Mouse (Mus musculus): ENCODE measurements at regions not wholly inside any gene's neighbourhood (a gene's known extent, or its start where the extent isn't known, plus 50 kb on each side); places are given as distances from the start of the nearest gene placed in this dataset.

DNA sequence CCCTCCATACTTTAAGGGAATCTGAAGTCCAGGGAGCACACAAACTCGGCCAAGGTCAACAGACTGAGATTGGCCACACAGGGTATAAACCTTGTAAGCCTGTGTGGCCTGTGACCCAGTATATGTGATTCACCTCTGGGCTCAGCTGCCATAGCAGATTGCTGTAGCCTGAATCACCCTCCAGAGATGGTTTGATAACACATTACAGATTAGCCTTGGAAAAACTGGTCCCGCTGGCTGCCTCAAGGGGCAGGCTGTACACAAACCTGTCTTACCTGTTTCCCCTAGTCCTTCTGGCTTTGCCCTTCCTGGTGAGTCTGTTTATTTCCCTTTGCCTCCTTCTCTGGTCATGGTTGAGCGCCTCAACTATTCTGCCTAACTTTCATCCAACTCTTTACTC lies 91.0 kb upstream of the Gm9972 start:
- H3K79me2 ChIP-seq (ENCODE audit: control insufficient read depth, insufficient read depth), result no peaks in the 10 kb centered on the region
- H3K36me3 ChIP-seq (ENCODE audit: control insufficient read depth, insufficient read depth), result no peaks in the 10 kb centered on the region
- H3K79me3 ChIP-seq (ENCODE audit: low read depth), result no peaks in the 10 kb centered on the region
- no peak overlapping the region for H3ac ChIP-seq (ENCODE audit: control insufficient read depth, insufficient read length, low read depth)
- TF ChIP-seq MYOD1 (IDR thresholded peaks at IDR 0.05; ENCODE audit: control insufficient read depth, insufficient read length, low read depth), result peak; percentile 79
- no peak for TF ChIP-seq CTCF (IDR thresholded peaks at IDR 0.05; ENCODE audit: control insufficient read depth, insufficient read depth, insufficient read length)
- no peak overlapping the region for H3K4me3 ChIP-seq (ENCODE audit: insufficient read depth, poor library complexity, severe bottlenecking)
- no peaks in the 10 kb centered on the region for H3K27me3 ChIP-seq (ENCODE audit: control insufficient read depth, insufficient read depth, insufficient read length)

DNA sequence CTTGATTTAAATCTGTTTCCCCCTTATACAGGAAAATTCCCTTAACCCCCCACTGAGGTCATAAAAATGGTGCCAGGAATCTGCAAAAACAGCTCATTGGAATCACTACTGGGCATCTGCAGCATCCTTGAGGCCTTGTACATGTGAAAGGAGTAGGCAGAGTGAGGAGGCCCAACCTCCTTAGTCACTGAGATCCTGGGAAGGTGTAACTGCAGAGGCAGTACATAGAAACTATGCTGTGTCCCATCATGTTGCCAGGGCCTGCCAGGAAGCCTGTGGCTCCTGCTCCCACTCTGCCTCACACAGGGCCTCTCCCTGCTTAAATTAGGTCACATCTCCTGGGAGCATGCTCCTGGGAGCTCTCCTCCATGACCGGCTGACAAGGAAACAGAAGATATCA lies 85.7 kb upstream of the Gm9972 start:
- Histone ChIP-seq H3K79me3 (ENCODE audit: low read depth) (no peaks in the 10 kb centered on the region), H3K4me3 (ENCODE audit: insufficient read depth, poor library complexity, severe bottlenecking) (no peak overlapping the region), H3K27me3 (ENCODE audit: control insufficient read depth, insufficient read depth, insufficient read length) (no peaks in the 10 kb centered on the region), H3ac (ENCODE audit: control insufficient read depth, insufficient read length, low read depth) (no peak overlapping the region), H3K79me2 (ENCODE audit: control insufficient read depth, insufficient read depth) (no peaks in the 10 kb centered on the region), H3K36me3 (ENCODE audit: control insufficient read depth, insufficient read depth) (no peaks in the 10 kb centered on the region)
- TF ChIP-seq USF1 (IDR thresholded peaks at IDR 0.05; ENCODE audit: low read depth), result no peak
- no peak for TF ChIP-seq MYOG (IDR thresholded peaks at IDR 0.05; ENCODE audit: control insufficient read depth, extremely low read depth, insufficient read length)
- TF ChIP-seq FOSL1 (IDR thresholded peaks at IDR 0.05; ENCODE audit: insufficient read depth, low read length, poor library complexity, severe bottlenecking), result no peak
- TF ChIP-seq CTCF (IDR thresholded peaks at IDR 0.05; ENCODE audit: control insufficient read depth, insufficient read depth, insufficient read length), result no peak
- no peak for TF ChIP-seq MYOD1 (IDR thresholded peaks at IDR 0.05; ENCODE audit: control insufficient read depth, insufficient read length, low read depth)
- TF ChIP-seq CEBPB (IDR thresholded peaks at IDR 0.05; ENCODE audit: low read depth), result no peak
- no peak for TF ChIP-seq MAX (IDR thresholded peaks at IDR 0.05)

DNA sequence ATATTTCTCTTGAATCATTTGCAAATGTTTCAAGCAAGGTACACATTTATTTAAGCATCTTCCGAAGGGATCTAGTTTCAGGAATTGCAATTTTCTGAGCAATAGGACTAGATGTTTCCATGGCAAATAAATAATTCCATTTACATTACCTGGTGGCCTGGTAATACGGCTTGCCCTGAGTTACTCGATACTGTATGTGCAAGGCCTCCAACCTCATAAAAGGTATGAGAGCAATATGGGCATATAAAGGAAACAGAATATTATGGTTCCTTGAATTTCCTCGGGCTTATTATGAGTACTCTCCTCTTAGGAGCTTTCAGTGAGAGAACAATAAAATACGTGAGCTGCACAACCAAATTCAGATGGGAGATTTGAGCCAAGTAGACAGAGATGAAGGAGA lies 81.4 kb upstream of the Gm9972 start:
- no peaks in the 10 kb centered on the region for H3K79me2 ChIP-seq (ENCODE audit: control insufficient read depth, insufficient read depth)
- no peak overlapping the region for H3K4me3 ChIP-seq (ENCODE audit: insufficient read depth, poor library complexity, severe bottlenecking)
- TF ChIP-seq CTCF (IDR thresholded peaks at IDR 0.05; ENCODE audit: control insufficient read depth, insufficient read depth, insufficient read length) (no peak), CEBPB (IDR thresholded peaks at IDR 0.05; ENCODE audit: low read depth) (no peak), USF1 (IDR thresholded peaks at IDR 0.05; ENCODE audit: low read depth) (no peak), FOSL1 (IDR thresholded peaks at IDR 0.05; ENCODE audit: insufficient read depth, low read length, poor library complexity, severe bottlenecking) (no peak), MAX (IDR thresholded peaks at IDR 0.05) (no peak), MYOG (IDR thresholded peaks at IDR 0.05; ENCODE audit: control insufficient read depth, extremely low read depth, insufficient read length) (no peak), MYOD1 (IDR thresholded peaks at IDR 0.05; ENCODE audit: control insufficient read depth, insufficient read length, low read depth) (no peak)
- H3K36me3 ChIP-seq (ENCODE audit: control insufficient read depth, insufficient read depth), result no peaks in the 10 kb centered on the region
- no peak overlapping the region for H3ac ChIP-seq (ENCODE audit: control insufficient read depth, insufficient read length, low read depth)
- H3K79me3 ChIP-seq (ENCODE audit: low read depth), result no peaks in the 10 kb centered on the region
- H3K27me3 ChIP-seq (ENCODE audit: control insufficient read depth, insufficient read depth, insufficient read length), result no peaks in the 10 kb centered on the region

DNA sequence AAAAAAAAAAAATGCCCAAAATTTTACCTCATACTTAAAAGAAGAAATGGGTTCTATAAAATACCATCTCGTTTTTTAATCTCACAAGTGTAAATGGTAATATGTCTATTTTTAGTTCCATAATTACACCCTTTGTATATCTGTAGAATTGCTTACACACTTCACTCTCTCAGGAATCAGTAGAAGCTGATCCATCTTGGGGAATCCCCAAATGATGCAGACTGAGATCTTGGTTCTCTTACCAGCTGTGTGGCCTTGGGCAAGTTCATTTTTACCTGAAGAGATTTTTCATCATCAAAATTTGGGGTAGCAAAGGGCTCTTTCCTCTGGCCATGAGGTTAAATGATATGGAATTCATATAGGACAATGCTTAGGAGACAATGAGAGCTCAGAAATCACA lies 69.8 kb upstream of the Gm9972 start:
- Histone ChIP-seq H3K4me3 (ENCODE audit: insufficient read depth, poor library complexity, severe bottlenecking) (no peak overlapping the region), H3K27me3 (ENCODE audit: control insufficient read depth, insufficient read depth, insufficient read length) (no peaks in the 10 kb centered on the region), H3K79me3 (ENCODE audit: low read depth) (no peaks in the 10 kb centered on the region), H3K79me2 (ENCODE audit: control insufficient read depth, insufficient read depth) (no peaks in the 10 kb centered on the region), H3ac (ENCODE audit: control insufficient read depth, insufficient read length, low read depth) (no peak overlapping the region), H3K36me3 (ENCODE audit: control insufficient read depth, insufficient read depth) (no peaks in the 10 kb centered on the region)
- no peak for TF ChIP-seq USF1 (IDR thresholded peaks at IDR 0.05; ENCODE audit: low read depth)
- no peak for TF ChIP-seq MAX (IDR thresholded peaks at IDR 0.05)
- no peak for TF ChIP-seq MYOD1 (IDR thresholded peaks at IDR 0.05; ENCODE audit: control insufficient read depth, insufficient read length, low read depth)
- TF ChIP-seq FOSL1 (IDR thresholded peaks at IDR 0.05; ENCODE audit: insufficient read depth, low read length, poor library complexity, severe bottlenecking), result no peak
- TF ChIP-seq CEBPB (IDR thresholded peaks at IDR 0.05; ENCODE audit: low read depth), result no peak
- TF ChIP-seq MYOG (IDR thresholded peaks at IDR 0.05; ENCODE audit: control insufficient read depth, extremely low read depth, insufficient read length), result no peak
- no peak for TF ChIP-seq CTCF (IDR thresholded peaks at IDR 0.05; ENCODE audit: control insufficient read depth, insufficient read depth, insufficient read length)

DNA sequence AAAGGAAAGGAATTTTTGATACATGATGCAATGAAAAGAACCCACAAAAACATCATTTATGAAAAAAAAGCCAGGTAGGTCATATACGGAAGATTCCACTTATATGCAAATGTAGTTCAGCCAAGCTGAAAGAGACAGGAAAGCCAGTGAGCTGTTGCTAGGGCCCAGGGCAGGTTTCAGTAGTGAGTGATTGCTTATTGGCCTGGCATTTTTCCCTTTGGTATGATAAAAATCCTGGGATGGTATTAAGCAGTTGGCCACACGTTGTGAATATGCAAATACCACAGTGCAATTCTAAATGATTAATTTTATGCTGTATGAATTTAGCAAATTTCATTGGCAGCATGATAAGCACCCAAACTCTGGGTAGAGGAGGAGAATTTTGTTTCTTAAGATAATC lies 57.3 kb upstream of the Gm9972 start:
- no peak overlapping the region for H3K4me3 ChIP-seq (ENCODE audit: insufficient read depth, poor library complexity, severe bottlenecking)
- no peaks in the 10 kb centered on the region for H3K27me3 ChIP-seq (ENCODE audit: control insufficient read depth, insufficient read depth, insufficient read length)
- H3K79me2 ChIP-seq (ENCODE audit: control insufficient read depth, insufficient read depth), result no peaks in the 10 kb centered on the region
- H3K79me3 ChIP-seq (ENCODE audit: low read depth), result no peaks in the 10 kb centered on the region
- H3ac ChIP-seq (ENCODE audit: control insufficient read depth, insufficient read length, low read depth), result no peak overlapping the region
- no peaks in the 10 kb centered on the region for H3K36me3 ChIP-seq (ENCODE audit: control insufficient read depth, insufficient read depth)
- TF ChIP-seq CTCF (IDR thresholded peaks at IDR 0.05; ENCODE audit: control insufficient read depth, insufficient read depth, insufficient read length), result no peak
- TF ChIP-seq MYOD1 (IDR thresholded peaks at IDR 0.05; ENCODE audit: control insufficient read depth, insufficient read length, low read depth), result no peak
